Mouse (Mus musculus): ENCODE measurements at regions not wholly inside any gene's neighbourhood (a gene's known extent, or its start where the extent isn't known, plus 50 kb on each side); places are given as distances from the start of the nearest gene placed in this dataset.

DNA sequence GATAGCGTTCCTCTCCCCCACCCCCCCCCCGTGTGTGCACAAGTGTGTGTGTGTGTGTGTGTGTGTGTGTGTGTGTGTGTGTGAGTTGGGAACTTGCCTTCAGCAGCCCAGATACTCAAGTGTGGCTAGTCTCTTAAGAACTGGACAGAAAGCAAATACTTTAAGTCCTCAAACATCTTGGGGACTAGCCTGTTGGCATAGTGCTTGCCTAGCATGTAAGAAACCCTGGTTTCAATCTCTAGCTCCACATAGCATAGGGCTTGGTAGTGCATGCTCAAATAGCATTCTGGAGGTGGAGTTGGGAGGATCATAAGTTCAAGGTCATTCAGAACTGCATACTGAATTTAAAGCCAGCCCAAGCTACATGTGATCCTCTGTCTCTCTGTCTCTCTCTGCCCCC is 117.5 kb upstream of the Btg1 start:
- DNase-seq (ENCODE audit: low read depth, low spot score): no peak

DNA sequence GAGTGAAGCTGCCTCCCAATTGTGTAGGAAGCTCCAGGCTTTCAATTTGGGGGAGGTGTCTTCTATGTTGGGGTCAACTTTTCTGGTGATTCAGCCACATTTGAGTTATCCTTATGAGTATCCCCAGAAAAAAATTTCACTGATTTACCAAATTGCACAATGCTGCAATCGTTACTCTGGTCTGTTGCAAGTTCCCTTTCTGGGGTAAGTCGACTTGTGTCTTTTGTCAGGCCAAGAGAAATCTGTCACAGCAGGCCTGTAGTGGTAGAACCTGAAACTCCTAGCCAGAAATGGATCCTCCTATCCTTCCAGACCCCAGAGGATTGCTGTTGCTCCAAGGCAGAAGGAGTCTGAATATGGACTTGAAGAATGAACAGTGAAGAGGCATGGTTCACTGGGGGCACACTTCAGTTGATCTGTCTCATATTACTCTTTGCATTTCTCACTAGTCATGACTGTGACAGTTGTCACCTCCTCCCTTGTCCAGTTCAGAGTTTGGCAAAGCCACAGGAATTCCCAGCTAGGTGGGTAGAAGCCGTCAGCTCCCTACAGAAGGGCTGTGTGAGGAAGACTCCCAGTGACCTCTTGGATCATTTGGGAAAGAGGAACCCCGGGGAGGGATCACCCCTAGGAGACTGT is 114.6 kb upstream of the Btg1 start:
- DNase-seq (ENCODE audit: low read depth, low spot score): no peak

- DNase-seq (ENCODE audit: low read depth, low spot score): no peak
Measured at GRCm38 (mm10) chr10:96502736-96503135, 114.1 kb upstream of the Btg1 start.

DNA sequence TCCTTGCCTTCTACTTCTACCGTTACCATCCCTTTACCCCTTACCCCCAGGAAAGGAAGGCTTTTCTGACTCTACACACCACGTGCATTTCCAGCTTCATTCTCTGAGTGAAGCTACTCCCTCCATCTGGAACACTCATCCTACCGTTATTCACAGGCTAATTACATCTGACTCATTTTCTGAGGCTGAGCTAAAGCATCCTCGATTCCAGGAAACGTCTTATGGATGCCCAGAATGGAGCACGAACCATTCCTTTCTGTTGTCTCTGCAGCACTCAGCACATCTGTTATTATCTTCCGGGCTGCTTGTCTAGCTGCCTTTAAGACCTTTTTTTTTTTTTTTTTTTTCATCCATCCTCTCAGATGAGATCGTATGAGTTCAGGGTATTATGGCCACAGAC is 112.5 kb upstream of the Btg1 start:
- DNase-seq (ENCODE audit: low read depth, low spot score): no peak

GRCm38 (mm10) chr10:96515164-96515922 is 101.5 kb upstream of the Btg1 start:
- DNase-seq (ENCODE audit: low read depth, low spot score): no peak

GRCm38 (mm10) chr10:96515923-96516258 is 100.9 kb upstream of the Btg1 start:
- peak; percentile 32 for DNase-seq (ENCODE audit: low read depth, low spot score)

- DNase-seq (ENCODE audit: low read depth, low spot score): peak; percentile 25
Measured at GRCm38 (mm10) chr10:96519411-96519810, 97.4 kb upstream of the Btg1 start.

- DNase-seq (ENCODE audit: low read depth, low spot score): no peak
Measured at GRCm38 (mm10) chr10:96520995-96521760, 95.6 kb upstream of the Btg1 start.

GRCm38 (mm10) chr10:96523967-96524801 is 92.6 kb upstream of the Btg1 start:
- DNase-seq (ENCODE audit: low read depth, low spot score): no peak

- DNase-seq (ENCODE audit: low read depth, low spot score): no peak
Measured at GRCm38 (mm10) chr10:96527864-96528263, 88.9 kb upstream of the Btg1 start.

- DNase-seq (ENCODE audit: low read depth, low spot score): no peak
Measured at GRCm38 (mm10) chr10:96534547-96535124, 82.2 kb upstream of the Btg1 start.

DNA sequence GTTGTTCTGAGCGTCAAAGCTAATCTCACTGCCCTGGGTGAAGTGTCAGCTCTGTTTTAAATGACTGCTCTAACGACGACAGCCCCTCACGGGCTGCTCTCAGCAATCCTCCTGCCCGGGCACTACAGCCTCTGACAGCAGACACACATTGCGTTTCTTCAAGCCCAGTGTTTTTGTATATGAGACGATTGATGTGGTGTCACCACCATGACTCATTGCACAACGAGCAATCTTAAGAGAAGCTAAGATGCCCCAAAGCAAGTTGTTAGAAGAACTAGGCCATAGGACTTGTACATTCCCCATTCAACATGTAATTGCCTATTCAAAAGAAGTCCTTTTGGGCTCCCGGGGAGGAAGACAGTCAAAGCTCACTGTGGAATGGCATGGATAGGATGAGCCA is 81.3 kb upstream of the Btg1 start:
- DNase-seq (ENCODE audit: low read depth, low spot score): peak; percentile 58

GRCm38 (mm10) chr10:96540828-96541227 is 76.0 kb upstream of the Btg1 start:
- no peak for DNase-seq (ENCODE audit: low read depth, low spot score)

GRCm38 (mm10) chr10:96545312-96545711 is 71.5 kb upstream of the Btg1 start:
- no peak for DNase-seq (ENCODE audit: low read depth, low spot score)

- DNase-seq (ENCODE audit: low read depth, low spot score): no peak
Measured at GRCm38 (mm10) chr10:96545761-96546388, 70.9 kb upstream of the Btg1 start.

DNA sequence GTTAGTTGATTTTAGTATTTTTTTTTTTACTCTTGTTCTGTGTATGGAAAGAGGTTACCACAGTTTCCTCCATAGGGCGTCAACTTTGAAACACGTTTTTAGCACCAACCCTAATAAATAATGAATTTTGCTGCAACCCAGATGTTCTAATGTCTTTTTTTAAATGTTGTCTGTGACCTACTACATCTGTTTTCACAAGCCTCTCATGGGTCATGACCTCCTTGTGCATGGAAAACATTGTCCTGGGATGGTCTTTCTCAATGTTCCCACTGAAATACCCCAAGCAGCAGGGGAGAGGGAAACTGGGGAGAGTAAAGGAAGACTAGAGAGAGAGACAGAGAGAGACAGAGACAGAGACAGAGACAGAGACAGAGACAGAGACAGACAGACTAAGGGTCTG is 67.2 kb upstream of the Btg1 start:
- no peak for DNase-seq (ENCODE audit: low read depth, low spot score)

- no peak for DNase-seq (ENCODE audit: low read depth, low spot score)
Measured at GRCm38 (mm10) chr10:96550266-96550665, 66.5 kb upstream of the Btg1 start.

DNA sequence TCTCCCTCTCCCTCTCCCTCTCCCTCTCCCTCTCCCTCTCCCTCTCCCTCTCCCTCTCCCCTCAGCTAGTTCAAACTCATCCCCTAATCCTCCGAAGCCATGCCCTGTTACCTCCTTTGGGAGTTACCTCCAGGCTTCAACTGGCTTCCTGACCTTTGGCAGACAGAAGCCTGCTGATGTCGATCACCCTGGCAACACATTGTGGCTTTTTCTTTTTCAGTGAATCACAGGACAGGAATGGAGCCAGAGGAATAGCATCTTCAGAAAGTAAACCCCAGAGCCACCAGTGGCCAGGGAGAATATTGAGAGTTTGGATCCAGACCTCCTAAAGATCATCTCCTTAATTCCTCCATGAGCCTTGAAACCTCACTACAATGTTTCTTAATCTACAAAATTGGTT is 59.5 kb upstream of the Btg1 start:
- no peak for DNase-seq (ENCODE audit: low read depth, low spot score)

DNA sequence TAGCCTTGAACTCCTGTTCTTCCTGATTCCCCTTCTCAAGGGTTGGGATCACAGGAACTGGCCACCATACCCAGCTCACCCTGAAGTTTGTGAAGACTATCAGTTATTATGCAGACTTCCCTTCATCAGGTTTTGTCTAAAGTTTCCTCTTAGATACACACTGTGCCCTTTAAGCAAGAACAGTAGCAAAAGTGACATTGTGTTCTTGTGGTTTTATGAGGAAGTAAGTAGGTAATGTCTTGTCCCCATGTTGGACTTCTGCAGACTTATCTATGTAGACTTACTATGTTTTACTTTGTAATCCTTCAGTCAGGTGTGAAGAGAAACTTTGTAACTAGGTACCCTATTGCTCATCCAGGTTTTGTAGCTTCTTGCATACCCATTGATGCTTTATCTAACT is 51.5 kb upstream of the Btg1 start:
- DNase-seq (ENCODE audit: low read depth, low spot score): no peak

All from CD4-positive helper T cell, adult 2 months (primary cell).